Mouse (Mus musculus) cerebellum, adult 2 months (tissue): ENCODE measurements around the gene Gm44579. TPM values are rescaled to one million over a fixed set of nuclear protein-coding genes. Genes with fewer than 3 reads are reported as not detected.

Experiments
- DNase-seq, 2 experiments: peaks; one replicate each; pipeline ENCODE4 v3.0.0; 2021
- H3K27ac ChIP-seq: fragments of 200-500 bp; 2 replicates; pipeline ENCODE4 v1.5.1; 2012; ENCODE audit warnings: low read length, control low read depth, inconsistent platforms; ENCODE audit not compliant: insufficient read depth
- H3K27me3 ChIP-seq: fragments of 200-500 bp; 2 replicates; pipeline ENCODE4 v1.6.1; 2012; ENCODE audit warnings: inconsistent platforms, mild to moderate bottlenecking, low read length, moderate library complexity; ENCODE audit not compliant: control insufficient read depth, insufficient read depth
- H3K4me1 ChIP-seq: fragments of 200-500 bp; 2 replicates; pipeline ENCODE4 v1.6.1; 2011; ENCODE audit warnings: low read length; ENCODE audit not compliant: control insufficient read depth, insufficient read depth
- H3K4me3 ChIP-seq: fragments of 200-500 bp; replicated peaks from 2 replicates; pipeline ENCODE3; 2011; ENCODE audit warnings: mild to moderate bottlenecking, low read depth, low read length, control low read depth; ENCODE audit not compliant: insufficient read depth
- CTCF ChIP-seq: fragments of 200-500 bp; IDR thresholded peaks from 2 replicates; pipeline ENCODE4 v1.5.1; 2011; ENCODE audit warnings: low read depth, mild to moderate bottlenecking, control low read depth, low read length, moderate library complexity, borderline replicate concordance; ENCODE audit not compliant: insufficient read depth
- POLR2A ChIP-seq: fragments of 200-500 bp; IDR thresholded peaks from 2 replicates; pipeline ENCODE4 v1.6.1; 2011; ENCODE audit warnings: low read length, control low read depth, borderline replicate concordance; ENCODE audit not compliant: insufficient read depth
- WGBS: fragments of 180-500 bp; shearing (Covaris S2); methylation state at CpG from one replicate; pipeline ENCODE4 v1.1.7; 2018; 5-methylcytosine and 5-hydroxymethylcytosine counted together
- polyA plus RNA-seq: library from polyadenylated mRNA; depleted of rRNA; stranded (reverse); fragments of >200 nt; gene quantifications from 2 replicates; pipeline ENCODE4 v1.2.3, GENCODE M21; 2012

The Gm44579 gene
- polyA plus RNA-seq, 1 experiment: not detected

DNA sequence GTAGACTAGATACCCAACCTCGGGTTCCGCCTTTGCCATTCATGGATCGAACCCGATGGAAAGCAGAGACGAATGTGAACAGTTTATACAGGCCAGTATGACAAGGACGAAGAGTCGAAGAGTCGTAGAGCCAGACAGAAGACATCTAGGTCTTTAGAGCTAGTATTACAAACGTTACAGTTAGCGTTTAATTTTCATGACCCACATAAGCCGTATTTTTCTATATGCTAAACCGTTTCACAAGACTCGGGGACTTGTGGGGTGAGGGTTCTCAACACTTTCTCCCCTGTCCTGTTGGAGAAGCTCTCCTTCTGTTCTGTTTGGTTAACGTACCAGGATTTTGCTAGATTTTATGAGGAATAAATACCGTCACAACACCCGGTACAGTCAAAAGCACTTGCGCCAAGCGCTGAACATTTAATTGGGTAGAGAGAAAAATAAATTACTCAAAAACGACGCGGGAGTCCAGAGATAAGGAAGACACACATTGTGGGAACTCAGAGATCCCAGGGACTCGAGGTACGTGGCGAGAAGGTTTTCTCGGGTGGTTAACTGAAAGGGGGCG lies 40.1 kb downstream of the Gm44579 start:
- no peak for DNase-seq
- Histone ChIP-seq H3K27ac (peak overlapping the region; percentile 90), H3K4me1 (no peaks in the 10 kb centered on the region; the same call in 1 of the 2 replicates), H3K4me3 (peak overlapping the region; percentile 78), H3K27me3 (no peaks in the 10 kb centered on the region)
- no peak for TF ChIP-seq POLR2A
- 2% methylated on average over 26 of the region's 26 CpGs for WGBS

GRCm38 (mm10) chr15:98177320-98177719 lies 43.5 kb downstream of the Gm44579 start:
- Histone ChIP-seq H3K27ac (no peak overlapping the region), H3K27me3 (no peaks in the 10 kb centered on the region), H3K4me1 (no peaks in the 10 kb centered on the region; the same call in 1 of the 2 replicates), H3K4me3 (no peak overlapping the region)
- 76% methylated on average over 3 of the region's 3 CpGs for WGBS
- DNase-seq: no peak
- TF ChIP-seq CTCF (no peak), POLR2A (no peak)

DNA sequence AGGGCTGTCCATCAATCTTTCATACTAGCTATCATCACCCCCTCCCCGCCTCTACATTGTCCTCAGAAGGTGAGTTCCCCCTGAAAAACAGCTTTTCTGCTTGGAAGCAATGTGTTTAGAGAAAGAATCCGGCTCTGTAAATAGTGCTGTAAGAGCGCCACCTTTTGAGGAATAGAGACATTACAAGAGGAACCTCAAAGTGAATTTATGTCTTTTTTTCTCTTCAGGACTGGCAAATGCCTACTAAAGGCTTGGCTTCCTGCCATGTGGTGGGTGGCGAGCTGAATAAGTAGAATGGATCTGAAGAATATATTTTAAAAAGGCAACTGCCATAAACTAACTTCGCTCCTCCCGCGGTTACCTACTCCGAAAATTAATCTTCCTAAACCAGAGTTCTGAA lies 47.0 kb downstream of the Gm44579 start:
- H3K4me3 ChIP-seq: no peak overlapping the region

GRCm38 (mm10) chr15:98172113-98172512 lies 48.7 kb downstream of the Gm44579 start:
- no peak for DNase-seq
- H3K27me3 ChIP-seq: no peaks in the 10 kb centered on the region
- 78% methylated on average over 5 of the region's 5 CpGs for WGBS
- H3K27ac ChIP-seq: no peak overlapping the region
- TF ChIP-seq POLR2A (no peak), CTCF (no peak)
- H3K4me3 ChIP-seq: no peak overlapping the region
- H3K4me1 ChIP-seq: peaks cover 3% of the 10 kb centered on the region; the same call in 1 of the 2 replicates

More for the DNA sequence above, 47.0 kb downstream of the Gm44579 start:
- H3K4me1 ChIP-seq: peaks cover 3% of the 10 kb centered on the region; the same call in 1 of the 2 replicates
- no peaks in the 10 kb centered on the region for H3K27me3 ChIP-seq
- peak in 1 of 2 experiments; percentile 63 for DNase-seq
- TF ChIP-seq CTCF (peak; percentile 48; the same call in 1 of the 2 replicates), POLR2A (no peak)
- H3K27ac ChIP-seq: no peak overlapping the region
- WGBS: 31% methylated on average over 8 of the region's 8 CpGs

GRCm38 (mm10) chr15:98170917-98171316 lies 49.9 kb downstream of the Gm44579 start:
- peaks cover 3% of the 10 kb centered on the region; the same call in 1 of the 2 replicates for H3K4me1 ChIP-seq
- 73% methylated on average over 9 of the region's 9 CpGs for WGBS
- TF ChIP-seq CTCF (no peak), POLR2A (no peak)
- H3K4me3 ChIP-seq: no peak overlapping the region
- DNase-seq: no peak
- no peak overlapping the region for H3K27ac ChIP-seq
- no peaks in the 10 kb centered on the region for H3K27me3 ChIP-seq

DNA sequence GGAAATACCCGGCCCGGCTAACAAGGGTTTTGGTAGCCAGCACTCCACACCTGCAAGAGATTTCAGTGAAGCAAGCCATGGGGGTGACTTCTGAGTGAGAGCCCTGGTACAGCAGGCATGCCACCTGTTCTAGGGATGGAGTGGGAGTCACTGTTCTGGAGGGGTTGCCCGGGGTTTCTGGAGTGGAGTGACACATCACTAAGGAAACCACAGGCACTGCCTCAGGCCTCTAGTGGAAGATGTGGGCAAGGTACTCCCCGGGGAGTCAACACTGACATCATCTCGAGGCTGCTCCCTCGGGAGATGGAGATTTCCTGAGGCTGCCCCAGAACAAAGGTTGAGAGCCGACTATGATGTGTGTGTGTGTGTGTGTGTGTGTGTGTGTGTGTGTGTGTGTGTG lies 50.4 kb downstream of the Gm44579 start:
- 20% methylated on average over 7 of the region's 7 CpGs for WGBS
- H3K27ac ChIP-seq: no peak overlapping the region
- no peak for DNase-seq
- H3K27me3 ChIP-seq: no peaks in the 10 kb centered on the region
- no peak for TF ChIP-seq POLR2A
- TF ChIP-seq CTCF: no peak
- peaks cover 3% of the 10 kb centered on the region; the same call in 1 of the 2 replicates for H3K4me1 ChIP-seq
- H3K4me3 ChIP-seq: no peak overlapping the region

GRCm38 (mm10) chr15:98168622-98169004 lies 52.2 kb downstream of the Gm44579 start:
- Histone ChIP-seq H3K4me3 (peak overlapping the region; percentile 97), H3K27ac (no peak overlapping the region), H3K4me1 (peaks cover 3% of the 10 kb centered on the region; the same call in 1 of the 2 replicates), H3K27me3 (no peaks in the 10 kb centered on the region)
- WGBS: 18% methylated on average over 19 of the region's 19 CpGs
- TF ChIP-seq POLR2A (no peak), CTCF (no peak)
- DNase-seq: no peak
